Mouse (Mus musculus): ENCODE results near the gene Nav3. TPM values are rescaled to one million over a fixed set of nuclear protein-coding genes. Genes with fewer than 3 reads are reported as not detected.

Nav3 gene
- polyA plus RNA-seq (2014; fragmentation: Nextera tagmentation; extraction: Ambion mirVana) = 8.5 and 10.5 TPM in 2 replicates

- Histone ChIP-seq H3K27ac (ENCODE audit: low read depth, low read length) (peak within 1 kb of the TSS; percentile 65), H3K4me1 (ENCODE audit: control insufficient read depth, insufficient read depth, low read length) (peaks cover 3% of the 10 kb centered on the region; the same call in 1 of the 2 replicates), H3K4me3 (ENCODE audit: low read depth, low read length) (peak within 1 kb of the TSS; percentile 61), H3K36me3 (ENCODE audit: control insufficient read depth, insufficient read depth, low read length) (no peaks in the 10 kb centered on the region), H3K9ac (ENCODE audit: low read length) (peak within 1 kb of the TSS; percentile 76), H3K9me3 (ENCODE audit: control insufficient read depth, low read length) (no peaks in the 10 kb centered on the region), H3K4me2 (ENCODE audit: low read depth) (peak within 1 kb of the TSS; percentile 56), H3K27me3 (ENCODE audit: control insufficient read depth, insufficient read depth, low read length) (peaks cover 7% of the 10 kb centered on the region; the same call in 1 of the 2 replicates)
- ATAC-seq (ENCODE audit: insufficient read depth, low FRiP score, low TSS enrichment) (peak; percentile 88), DNase-seq (ENCODE audit: low spot score) (peak; percentile 89)
- under 1% methylated on average over 31 of the region's 50 CpGs for WGBS
Observed at GRCm38 (mm10) chr10:110455838-110456493, at the start of gene Nav3. TSS of gene Nav3 (minus strand) at chr10:110456204.

GRCm38 (mm10) chr10:110485306-110485705, 29.3 kb upstream of the Nav3 start:
- ATAC-seq (ENCODE audit: insufficient read depth, low FRiP score, low TSS enrichment) = no peak
- 93% methylated on average over 5 of the region's 5 CpGs for WGBS
- Histone ChIP-seq H3K9ac (ENCODE audit: low read length) (no peak overlapping the region), H3K4me3 (ENCODE audit: low read depth, low read length) (no peak overlapping the region), H3K4me1 (ENCODE audit: control insufficient read depth, insufficient read depth, low read length) (no peaks in the 10 kb centered on the region), H3K27me3 (ENCODE audit: control insufficient read depth, insufficient read depth, low read length) (no peaks in the 10 kb centered on the region), H3K9me3 (ENCODE audit: control insufficient read depth, low read length) (no peaks in the 10 kb centered on the region), H3K27ac (ENCODE audit: low read depth, low read length) (no peak overlapping the region), H3K36me3 (ENCODE audit: control insufficient read depth, insufficient read depth, low read length) (no peaks in the 10 kb centered on the region), H3K4me2 (ENCODE audit: low read depth) (no peak overlapping the region)
- DNase-seq (ENCODE audit: low spot score) = no peak

- Histone ChIP-seq H3K4me1 (ENCODE audit: control insufficient read depth, insufficient read depth, low read length) (no peaks in the 10 kb centered on the region), H3K4me2 (ENCODE audit: low read depth) (no peak overlapping the region), H3K9ac (ENCODE audit: low read length) (no peak overlapping the region), H3K27me3 (ENCODE audit: control insufficient read depth, insufficient read depth, low read length) (no peaks in the 10 kb centered on the region), H3K36me3 (ENCODE audit: control insufficient read depth, insufficient read depth, low read length) (no peaks in the 10 kb centered on the region), H3K4me3 (ENCODE audit: low read depth, low read length) (no peak overlapping the region), H3K27ac (ENCODE audit: low read depth, low read length) (no peak overlapping the region), H3K9me3 (ENCODE audit: control insufficient read depth, low read length) (no peaks in the 10 kb centered on the region)
- DNase-seq (ENCODE audit: low spot score) (no peak), ATAC-seq (ENCODE audit: insufficient read depth, low FRiP score, low TSS enrichment) (no peak)
- 74% methylated on average over 8 of the region's 8 CpGs for WGBS
Observed at GRCm38 (mm10) chr10:110484822-110485221, 28.8 kb upstream of the Nav3 start.

- H3K4me2 ChIP-seq (ENCODE audit: low read depth) = no peak overlapping the region
- WGBS = 90% methylated on average over 3 of the region's 3 CpGs
- H3K4me3 ChIP-seq (ENCODE audit: low read depth, low read length) = no peak overlapping the region
- no peaks in the 10 kb centered on the region for H3K4me1 ChIP-seq (ENCODE audit: control insufficient read depth, insufficient read depth, low read length)
- no peaks in the 10 kb centered on the region for H3K36me3 ChIP-seq (ENCODE audit: control insufficient read depth, insufficient read depth, low read length)
- no peaks in the 10 kb centered on the region for H3K9me3 ChIP-seq (ENCODE audit: control insufficient read depth, low read length)
- no peaks in the 10 kb centered on the region for H3K27me3 ChIP-seq (ENCODE audit: control insufficient read depth, insufficient read depth, low read length)
- ATAC-seq (ENCODE audit: insufficient read depth, low FRiP score, low TSS enrichment) (no peak), DNase-seq (ENCODE audit: low spot score) (no peak)
- no peak overlapping the region for H3K9ac ChIP-seq (ENCODE audit: low read length)
- no peak overlapping the region for H3K27ac ChIP-seq (ENCODE audit: low read depth, low read length)
Observed at GRCm38 (mm10) chr10:110479189-110479588, 23.2 kb upstream of the Nav3 start.

GRCm38 (mm10) chr10:110477689-110478314, 21.8 kb upstream of the Nav3 start:
- ATAC-seq (ENCODE audit: insufficient read depth, low FRiP score, low TSS enrichment) = peak; percentile 78; the same call in 1 of the 2 replicates
- H3K27ac ChIP-seq (ENCODE audit: low read depth, low read length) = no peak overlapping the region
- no peak overlapping the region for H3K4me3 ChIP-seq (ENCODE audit: low read depth, low read length)
- no peaks in the 10 kb centered on the region for H3K27me3 ChIP-seq (ENCODE audit: control insufficient read depth, insufficient read depth, low read length)
- no peak overlapping the region for H3K9ac ChIP-seq (ENCODE audit: low read length)
- H3K9me3 ChIP-seq (ENCODE audit: control insufficient read depth, low read length) = no peaks in the 10 kb centered on the region
- no peaks in the 10 kb centered on the region for H3K36me3 ChIP-seq (ENCODE audit: control insufficient read depth, insufficient read depth, low read length)
- no peaks in the 10 kb centered on the region for H3K4me1 ChIP-seq (ENCODE audit: control insufficient read depth, insufficient read depth, low read length)
- 68% methylated on average over 11 of the region's 11 CpGs for WGBS
- DNase-seq (ENCODE audit: low spot score) = peak; percentile 29
- no peak overlapping the region for H3K4me2 ChIP-seq (ENCODE audit: low read depth)

GRCm38 (mm10) chr10:110474107-110474506, 18.1 kb upstream of the Nav3 start:
- Histone ChIP-seq H3K27me3 (ENCODE audit: control insufficient read depth, insufficient read depth, low read length) (no peaks in the 10 kb centered on the region), H3K9ac (ENCODE audit: low read length) (no peak overlapping the region), H3K36me3 (ENCODE audit: control insufficient read depth, insufficient read depth, low read length) (no peaks in the 10 kb centered on the region), H3K9me3 (ENCODE audit: control insufficient read depth, low read length) (no peaks in the 10 kb centered on the region), H3K4me1 (ENCODE audit: control insufficient read depth, insufficient read depth, low read length) (no peaks in the 10 kb centered on the region), H3K27ac (ENCODE audit: low read depth, low read length) (no peak overlapping the region), H3K4me3 (ENCODE audit: low read depth, low read length) (no peak overlapping the region), H3K4me2 (ENCODE audit: low read depth) (no peak overlapping the region)
- 89% methylated on average over 1 of the region's 1 CpGs for whole genome bisulfite sequencing
- no peak for ATAC-seq (ENCODE audit: insufficient read depth, low FRiP score, low TSS enrichment)
- no peak for DNase-seq (ENCODE audit: low spot score)

- H3K36me3 ChIP-seq (ENCODE audit: control insufficient read depth, insufficient read depth, low read length) = no peaks in the 10 kb centered on the region
- ATAC-seq (ENCODE audit: insufficient read depth, low FRiP score, low TSS enrichment) (no peak), DNase-seq (ENCODE audit: low spot score) (no peak)
- 69% methylated on average over 4 of the region's 4 CpGs for WGBS
- H3K27ac ChIP-seq (ENCODE audit: low read depth, low read length) = no peak overlapping the region
- no peak overlapping the region for H3K4me3 ChIP-seq (ENCODE audit: low read depth, low read length)
- no peaks in the 10 kb centered on the region for H3K27me3 ChIP-seq (ENCODE audit: control insufficient read depth, insufficient read depth, low read length)
- H3K4me2 ChIP-seq (ENCODE audit: low read depth) = no peak overlapping the region
- no peak overlapping the region for H3K9ac ChIP-seq (ENCODE audit: low read length)
- H3K4me1 ChIP-seq (ENCODE audit: control insufficient read depth, insufficient read depth, low read length) = no peaks in the 10 kb centered on the region
- H3K9me3 ChIP-seq (ENCODE audit: control insufficient read depth, low read length) = no peaks in the 10 kb centered on the region
Observed at GRCm38 (mm10) chr10:110469445-110469844, 13.4 kb upstream of the Nav3 start.

GRCm38 (mm10) chr10:110455063-110455837, 754 bp downstream of the Nav3 start:
- peak overlapping the region; percentile 65 for H3K27ac ChIP-seq (ENCODE audit: low read depth, low read length)
- DNase-seq (ENCODE audit: low spot score) = peak; percentile 49
- H3K9ac ChIP-seq (ENCODE audit: low read length) = peak overlapping the region; percentile 76
- no peaks in the 10 kb centered on the region for H3K36me3 ChIP-seq (ENCODE audit: control insufficient read depth, insufficient read depth, low read length)
- ATAC-seq (ENCODE audit: insufficient read depth, low FRiP score, low TSS enrichment) = peak; percentile 65
- WGBS = under 1% methylated on average over 37 of the region's 45 CpGs
- no peaks in the 10 kb centered on the region for H3K9me3 ChIP-seq (ENCODE audit: control insufficient read depth, low read length)
- peaks cover 7% of the 10 kb centered on the region; the same call in 1 of the 2 replicates for H3K27me3 ChIP-seq (ENCODE audit: control insufficient read depth, insufficient read depth, low read length)
- H3K4me2 ChIP-seq (ENCODE audit: low read depth) = peak overlapping the region; percentile 56
- H3K4me3 ChIP-seq (ENCODE audit: low read depth, low read length) = peak overlapping the region; percentile 61
- H3K4me1 ChIP-seq (ENCODE audit: control insufficient read depth, insufficient read depth, low read length) = peaks cover 3% of the 10 kb centered on the region; the same call in 1 of the 2 replicates

Measured in neural tube, embryonic 11.5 days (tissue).